Mouse (Mus musculus) lung, postnatal 0 days (tissue): ENCODE measurements around the gene Alk. TPM values are rescaled to one million over a fixed set of nuclear protein-coding genes. Genes with fewer than 3 reads are reported as not detected.

Source experiments
- ATAC-seq: fragments of 200-750 bp; cut with Nextera tagmentation; 2 replicates; pipeline ENCODE4 v1.8.0; 2017; ENCODE audit warnings: moderate library complexity
- DNase-seq: peaks from one replicate; pipeline ENCODE4 v3.0.0-alpha.2; 2016; ENCODE audit warnings: low spot score
- H3K27ac ChIP-seq: fragments of 300-500 bp; sonication (generic); 2 replicates; pipeline ENCODE4 v1.5.1; 2014; ENCODE audit warnings: antibody characterized with exemption, mild to moderate bottlenecking, low read length, mixed read lengths
- H3K27me3 ChIP-seq: fragments of 300-500 bp; sonication (generic); replicated peaks from 2 replicates; pipeline ENCODE4 v1.6.1; 2014; ENCODE audit warnings: low read length, mixed read lengths; ENCODE audit not compliant: insufficient read depth
- H3K36me3 ChIP-seq: fragments of 300-500 bp; sonication (generic); 2 replicates; pipeline ENCODE4 v1.6.1; 2014; ENCODE audit warnings: low read length, mixed read lengths; ENCODE audit not compliant: insufficient read depth
- H3K4me1 ChIP-seq: fragments of 300-500 bp; sonication (generic); 2 replicates; pipeline ENCODE4 v1.6.1; 2014; ENCODE audit warnings: antibody characterized with exemption, low read depth, low read length, mixed read lengths; ENCODE audit not compliant: insufficient read depth
- H3K4me2 ChIP-seq: fragments of 300-500 bp; sonication (generic); replicated peaks from 2 replicates; pipeline ENCODE4 v1.6.1; 2014; ENCODE audit warnings: low read depth, mild to moderate bottlenecking, low read length, moderate library complexity, mixed read lengths
- H3K4me3 ChIP-seq: fragments of 300-500 bp; sonication (generic); 2 replicates; pipeline ENCODE4 v1.5.1; 2014; ENCODE audit warnings: low read depth, low read length
- H3K9ac ChIP-seq: fragments of 300-500 bp; sonication (generic); replicated peaks from 2 replicates; pipeline ENCODE4 v1.6.1; 2014; ENCODE audit warnings: low read depth, mild to moderate bottlenecking
- H3K9me3 ChIP-seq: fragments of 300-500 bp; sonication (generic); 2 replicates; pipeline ENCODE4 v1.6.1; 2016; ENCODE audit warnings: low read length, mixed read lengths
- CTCF ChIP-seq: IDR thresholded peaks from 2 replicates; pipeline ENCODE4 v1.5.1; 2016; ENCODE audit warnings: antibody characterized with exemption, mild to moderate bottlenecking
- EP300 ChIP-seq: IDR thresholded peaks from 2 replicates; pipeline ENCODE4 v1.6.1; 2016; ENCODE audit warnings: antibody characterized with exemption, mild to moderate bottlenecking, control low read depth
- WGBS: fragments of 180-500 bp; shearing (Covaris S2); extraction: QIAGEN DNeasy Blood & Tissue Kit; methylation state at CpG from one replicate; pipeline ENCODE4 v1.1.7; 2014; 5-methylcytosine and 5-hydroxymethylcytosine counted together
- polyA plus RNA-seq: library from polyadenylated mRNA; unstranded; fragments of >200 nt; fragmentation: Nextera tagmentation; extraction: Ambion mirVana; gene quantifications from 2 replicates; pipeline ENCODE4 v1.2.1, GENCODE M21; 2015

The Alk gene
- polyA plus RNA-seq, 1 experiment from 2014 or later: not detected

DNA sequence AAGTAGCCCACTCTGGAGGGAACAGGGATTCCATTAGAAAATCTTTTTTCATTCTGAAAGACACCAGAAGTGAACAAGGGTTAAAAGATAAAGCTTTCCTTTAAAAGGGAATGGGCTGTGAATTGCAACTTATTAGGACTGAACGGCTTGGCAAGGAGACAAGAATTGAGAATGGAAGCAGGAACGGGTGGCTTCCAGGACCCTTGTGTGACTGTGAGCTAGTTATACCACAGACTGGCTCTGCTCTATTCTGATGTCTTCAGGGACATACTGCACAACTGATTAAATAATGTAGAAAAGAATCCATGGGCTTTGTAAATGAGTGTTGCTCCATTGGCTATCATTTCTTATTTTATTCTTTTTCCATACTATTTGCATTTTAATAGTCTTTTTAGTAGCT is 33.0 kb downstream of the Alk start:
- WGBS: 62% methylated on average over 2 of the region's 2 CpGs
- Histone ChIP-seq H3K4me2 (no peak overlapping the region), H3K27ac (no peak overlapping the region), H3K27me3 (no peaks in the 10 kb centered on the region), H3K9ac (no peak overlapping the region), H3K36me3 (no peaks in the 10 kb centered on the region), H3K9me3 (no peaks in the 10 kb centered on the region), H3K4me1 (no peaks in the 10 kb centered on the region), H3K4me3 (no peak overlapping the region)
- DNase-seq: no peak
- ATAC-seq: no peak
- TF ChIP-seq CTCF: no peak
- TF ChIP-seq EP300: no peak

DNA sequence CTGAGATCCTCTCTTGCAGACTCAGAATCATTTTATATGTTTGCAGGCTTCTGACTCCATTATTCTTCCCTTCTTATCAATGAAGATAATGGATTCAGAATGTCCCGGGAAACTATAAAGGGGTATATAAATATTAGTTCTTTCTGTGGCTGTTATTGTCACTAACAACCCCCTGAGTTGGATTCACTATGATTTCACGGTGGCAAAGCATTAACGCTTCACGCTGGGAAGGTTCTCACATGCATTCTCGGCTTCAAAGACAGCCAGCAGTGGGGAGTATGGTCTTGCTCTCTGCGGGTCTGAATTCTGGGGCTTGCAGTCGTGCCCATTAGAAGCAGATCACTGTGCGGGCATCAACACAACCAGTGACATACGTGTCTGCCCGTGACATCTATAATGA is 34.9 kb downstream of the Alk start:
- WGBS: 66% methylated on average over 10 of the region's 10 CpGs
- Histone ChIP-seq H3K4me2 (no peak overlapping the region), H3K27ac (no peak overlapping the region), H3K9ac (no peak overlapping the region), H3K27me3 (no peaks in the 10 kb centered on the region), H3K4me1 (no peaks in the 10 kb centered on the region), H3K9me3 (no peaks in the 10 kb centered on the region), H3K36me3 (no peaks in the 10 kb centered on the region), H3K4me3 (no peak overlapping the region)
- no peak for TF ChIP-seq EP300
- ATAC-seq (no peak), DNase-seq (no peak)

DNA sequence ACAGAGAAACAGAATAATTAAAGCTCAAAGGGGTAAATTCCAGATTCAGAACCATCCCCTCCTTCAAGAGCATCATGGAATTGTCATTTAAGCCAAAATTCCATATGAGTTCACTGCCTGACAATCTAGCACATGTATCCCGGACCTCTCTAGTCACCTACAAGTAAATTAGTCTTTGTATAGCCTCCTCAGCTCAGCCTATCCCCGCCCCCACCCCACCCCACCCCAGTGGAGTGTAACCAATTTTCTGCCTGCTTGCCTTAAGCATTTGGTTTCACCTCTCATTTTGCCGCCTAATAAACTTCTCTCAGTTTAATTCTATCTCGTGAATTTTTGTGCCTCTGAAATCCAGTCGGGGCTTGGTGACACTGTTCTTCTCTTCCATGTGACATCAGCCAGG is 41.0 kb downstream of the Alk start:
- H3K4me1 ChIP-seq: no peaks in the 10 kb centered on the region
- H3K36me3 ChIP-seq: no peaks in the 10 kb centered on the region
- H3K9ac ChIP-seq: no peak overlapping the region
- no peaks in the 10 kb centered on the region for H3K27me3 ChIP-seq
- ATAC-seq (no peak), DNase-seq (no peak)
- H3K9me3 ChIP-seq: no peaks in the 10 kb centered on the region
- no peak overlapping the region for H3K27ac ChIP-seq
- TF ChIP-seq CTCF (no peak), EP300 (no peak)
- no peak overlapping the region for H3K4me3 ChIP-seq
- no peak overlapping the region for H3K4me2 ChIP-seq
- WGBS: 71% methylated on average over 5 of the region's 5 CpGs

DNA sequence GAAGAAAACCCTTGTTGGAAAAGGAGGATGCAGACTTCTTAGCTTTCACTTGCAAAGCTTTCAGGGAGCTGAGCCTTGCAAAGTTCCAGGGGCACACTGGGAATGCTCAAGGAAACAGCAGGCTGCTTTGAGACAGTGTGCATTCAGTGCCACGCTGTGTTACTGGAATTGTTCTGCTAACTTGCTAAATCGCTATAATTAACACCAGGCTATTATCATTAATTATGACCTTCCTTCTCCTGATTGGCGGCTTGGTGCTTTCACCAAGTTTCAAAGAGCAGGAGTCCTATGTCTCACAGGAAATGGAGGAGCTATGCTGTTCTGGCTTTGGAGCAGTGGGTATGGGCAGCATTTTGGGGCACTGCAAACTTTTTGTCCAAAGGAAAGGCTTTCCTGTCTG is 43.0 kb downstream of the Alk start:
- WGBS: 81% methylated on average over 3 of the region's 3 CpGs
- Histone ChIP-seq H3K4me1 (no peaks in the 10 kb centered on the region), H3K4me3 (no peak overlapping the region), H3K9me3 (no peaks in the 10 kb centered on the region), H3K36me3 (no peaks in the 10 kb centered on the region), H3K27ac (no peak overlapping the region), H3K27me3 (no peaks in the 10 kb centered on the region), H3K4me2 (no peak overlapping the region), H3K9ac (no peak overlapping the region)
- DNase-seq (no peak), ATAC-seq (no peak)
- no peak for TF ChIP-seq EP300
- no peak for TF ChIP-seq CTCF

DNA sequence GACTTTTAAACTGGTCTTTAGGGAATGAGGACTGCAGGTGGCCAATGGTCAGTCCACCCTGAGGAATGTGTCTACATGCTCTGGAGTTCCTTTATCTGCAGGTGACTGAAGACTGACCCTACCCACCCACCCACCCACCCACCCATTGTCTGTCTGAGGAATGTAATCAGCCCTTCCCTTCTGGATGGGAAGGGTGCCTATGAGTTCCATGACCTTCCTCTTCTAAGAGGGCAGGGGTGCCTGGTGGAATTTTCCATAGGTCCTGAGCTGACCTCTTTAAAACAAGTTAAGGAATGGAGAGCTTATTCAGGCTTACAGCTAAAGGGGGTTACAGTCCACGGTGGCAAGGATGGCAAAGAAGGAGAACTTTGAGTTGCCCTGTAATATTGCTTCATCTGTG is 43.7 kb downstream of the Alk start:
- ATAC-seq: no peak
- H3K4me3 ChIP-seq: no peak overlapping the region
- no peak overlapping the region for H3K4me2 ChIP-seq
- H3K27me3 ChIP-seq: no peaks in the 10 kb centered on the region
- WGBS: 47% methylated on average over 1 of the region's 1 CpGs
- DNase-seq: no peak
- H3K4me1 ChIP-seq: no peaks in the 10 kb centered on the region
- no peaks in the 10 kb centered on the region for H3K9me3 ChIP-seq
- H3K27ac ChIP-seq: no peak overlapping the region
- TF ChIP-seq CTCF: no peak
- no peak for TF ChIP-seq EP300
- H3K9ac ChIP-seq: no peak overlapping the region
- H3K36me3 ChIP-seq: no peaks in the 10 kb centered on the region

DNA sequence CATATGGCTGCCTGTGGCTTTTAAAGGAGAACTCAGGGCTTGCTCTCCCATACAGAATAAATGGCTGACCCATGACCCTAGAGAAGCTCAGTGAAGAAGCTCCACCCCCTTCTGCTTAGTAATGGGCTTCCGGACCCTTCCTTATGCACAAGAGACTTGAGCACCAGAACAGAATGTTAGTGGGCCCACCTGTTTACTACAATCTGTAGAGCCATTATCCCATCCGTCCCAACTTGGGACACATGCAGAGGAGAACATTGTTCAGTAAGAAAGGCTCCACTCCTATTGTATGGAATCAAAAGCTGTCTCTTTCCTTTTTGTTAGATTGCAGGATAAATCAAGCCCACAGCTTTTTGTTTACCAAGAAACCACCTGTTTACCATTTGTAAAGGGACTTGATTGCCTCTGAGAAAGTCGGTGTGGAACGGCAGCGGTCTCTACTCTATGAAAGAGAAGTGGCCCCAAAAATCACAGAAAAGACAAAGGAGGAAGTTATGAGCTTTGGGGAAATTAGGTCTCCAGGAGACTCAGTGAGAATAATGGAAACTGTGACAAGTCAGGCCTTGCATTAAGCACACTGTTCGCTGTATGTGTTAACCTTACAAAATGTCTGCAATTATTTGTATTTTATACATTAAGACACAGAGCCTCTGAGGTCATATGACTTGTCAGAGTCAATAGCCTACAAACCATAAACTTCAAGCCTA is 47.2 kb downstream of the Alk start:
- Histone ChIP-seq H3K27ac (no peak overlapping the region), H3K4me2 (no peak overlapping the region), H3K4me1 (no peaks in the 10 kb centered on the region), H3K36me3 (no peaks in the 10 kb centered on the region), H3K9me3 (no peaks in the 10 kb centered on the region), H3K4me3 (no peak overlapping the region), H3K27me3 (no peaks in the 10 kb centered on the region), H3K9ac (no peak overlapping the region)
- ATAC-seq (no peak), DNase-seq (no peak)
- WGBS: 87% methylated on average over 6 of the region's 6 CpGs
- TF ChIP-seq CTCF: no peak
- no peak for TF ChIP-seq EP300

DNA sequence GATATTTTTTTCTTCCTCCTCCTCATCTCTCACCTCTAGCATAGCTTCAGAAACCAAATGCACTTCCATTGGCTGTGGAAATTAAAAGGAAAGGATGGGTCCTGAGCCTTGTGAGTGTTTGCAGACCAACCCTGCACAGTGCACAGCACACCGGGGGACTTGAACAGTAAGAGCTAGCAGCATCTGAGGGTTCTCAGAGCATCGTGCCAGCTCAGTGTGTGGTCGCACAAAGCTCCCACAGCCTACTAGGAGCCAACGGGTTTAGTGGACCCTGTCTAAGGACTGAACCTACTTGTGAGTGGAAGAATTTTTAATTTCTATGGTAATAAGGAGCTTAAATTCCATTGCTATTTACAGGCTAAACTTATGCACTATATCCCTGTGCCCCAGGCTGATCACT is 58.2 kb downstream of the Alk start:
- Histone ChIP-seq H3K9me3 (no peaks in the 10 kb centered on the region), H3K4me3 (no peak overlapping the region), H3K27ac (no peak overlapping the region), H3K36me3 (no peaks in the 10 kb centered on the region), H3K4me2 (no peak overlapping the region), H3K9ac (no peak overlapping the region), H3K4me1 (no peaks in the 10 kb centered on the region), H3K27me3 (no peaks in the 10 kb centered on the region)
- ATAC-seq (no peak), DNase-seq (no peak)
- WGBS: 82% methylated on average over 4 of the region's 4 CpGs
- TF ChIP-seq EP300 (no peak), CTCF (no peak)
